Mouse (Mus musculus) lung, embryonic 16.5 days (tissue): ENCODE measurements around the gene Olfr961. TPM values are rescaled to one million over a fixed set of nuclear protein-coding genes. Genes with fewer than 3 reads are reported as not detected.

Experiments used
- ATAC-seq: fragments of 200-750 bp; cut with Nextera tagmentation; 2 replicates; pipeline ENCODE4 v1.8.0; 2017; ENCODE audit warnings: low read depth, mild to moderate bottlenecking, moderate library complexity
- H3K27ac ChIP-seq: fragments of 300-500 bp; sonication (generic); 2 replicates; pipeline ENCODE4 v1.5.1; 2014; ENCODE audit warnings: mild to moderate bottlenecking, control low read depth, low read length
- H3K27me3 ChIP-seq: fragments of 300-500 bp; sonication (generic); 2 replicates; pipeline ENCODE4 v1.6.1; 2014; ENCODE audit warnings: low read depth, low read length, mixed read lengths; ENCODE audit not compliant: control insufficient read depth, insufficient read depth
- H3K36me3 ChIP-seq: fragments of 300-500 bp; sonication (generic); 2 replicates; pipeline ENCODE4 v1.6.1; 2014; ENCODE audit warnings: low read length; ENCODE audit not compliant: control insufficient read depth, insufficient read depth
- H3K4me1 ChIP-seq: fragments of 300-500 bp; sonication (generic); replicated peaks from 2 replicates; pipeline ENCODE4 v1.6.1; 2014; ENCODE audit warnings: low read length, mixed read lengths; ENCODE audit not compliant: control insufficient read depth, insufficient read depth
- H3K4me2 ChIP-seq: fragments of 300-500 bp; sonication (generic); 2 replicates; pipeline ENCODE4 v1.6.1; 2014; ENCODE audit warnings: low read depth, low read length, control low read depth
- H3K4me3 ChIP-seq: fragments of 300-500 bp; sonication (generic); 2 replicates; pipeline ENCODE4 v1.5.1; 2014; ENCODE audit warnings: mild to moderate bottlenecking, low read length, control low read depth
- H3K9ac ChIP-seq: fragments of 300-500 bp; sonication (generic); 2 replicates; pipeline ENCODE4 v1.6.1; 2014; ENCODE audit warnings: low read length, control low read depth
- H3K9me3 ChIP-seq: fragments of 300-500 bp; sonication (generic); 2 replicates; pipeline ENCODE4 v1.6.1; 2016; ENCODE audit warnings: low read length; ENCODE audit not compliant: control insufficient read depth
- whole genome bisulfite sequencing: fragments of 180-500 bp; shearing (Covaris S2); extraction: QIAGEN DNeasy Blood & Tissue Kit; methylation state at CpG from one replicate; pipeline ENCODE4 v1.1.7; 2014; 5-methylcytosine and 5-hydroxymethylcytosine counted together
- polyA plus RNA-seq: library from polyadenylated mRNA; unstranded; fragments of >200 nt; fragmentation: Nextera tagmentation; extraction: Ambion mirVana; gene quantifications from 2 replicates; pipeline ENCODE4 v1.2.1, GENCODE M21; 2015

Olfr961 gene
- polyA plus RNA-seq, 1 experiment from 2014 or later: not detected

GRCm38 (mm10) chr9:39679280-39679679 lies 34.4 kb downstream of the Olfr961 start:
- Histone ChIP-seq H3K27ac (no peak overlapping the region), H3K4me3 (no peak overlapping the region), H3K4me2 (no peak overlapping the region), H3K27me3 (no peaks in the 10 kb centered on the region), H3K9me3 (no peaks in the 10 kb centered on the region), H3K9ac (no peak overlapping the region), H3K36me3 (no peaks in the 10 kb centered on the region), H3K4me1 (no peaks in the 10 kb centered on the region)
- 56% methylated on average over 2 of the region's 2 CpGs for WGBS
- no peak for ATAC-seq

Other genes with a start within 250 kb of the Olfr961 start
- not detected in 2 replicates for gene Olfr952, start 217.9 kb upstream of the Olfr961 start, polyA plus RNA-seq
- gene Olfr954, start 188.4 kb upstream of the Olfr961 start, polyA plus RNA-seq: not detected in 2 replicates
- gene Olfr955, start 173.1 kb upstream of the Olfr961 start, polyA plus RNA-seq: not detected in 2 replicates
- not detected in 2 replicates for gene Olfr44, start 151.1 kb upstream of the Olfr961 start, polyA plus RNA-seq
- gene Olfr957, start 129.3 kb upstream of the Olfr961 start, polyA plus RNA-seq: not detected in 2 replicates
- not detected in 2 replicates for gene Olfr958, start 91.0 kb upstream of the Olfr961 start, polyA plus RNA-seq
- gene Olfr959, start 69.5 kb upstream of the Olfr961 start, polyA plus RNA-seq: not detected in 2 replicates
- gene AW551984, start 40.7 kb upstream of the Olfr961 start, polyA plus RNA-seq: 7.8 and 9.6 TPM in 2 replicates
- not detected in 2 replicates for gene Olfr148, start 34.4 kb upstream of the Olfr961 start, polyA plus RNA-seq
- not detected in 2 replicates for gene Olfr960, start 23.7 kb upstream of the Olfr961 start, polyA plus RNA-seq
- not detected in 2 replicates for gene Olfr963, start 22.1 kb downstream of the Olfr961 start, polyA plus RNA-seq
- gene Olfr149, start 62.0 kb downstream of the Olfr961 start, polyA plus RNA-seq: not detected in 2 replicates
- not detected in 2 replicates for gene Olfr965, start 66.3 kb downstream of the Olfr961 start, polyA plus RNA-seq
- gene Olfr150, start 85.9 kb downstream of the Olfr961 start, polyA plus RNA-seq: not detected in 2 replicates
- not detected in 2 replicates for gene Olfr967, start 101.2 kb downstream of the Olfr961 start, polyA plus RNA-seq
- gene Olfr968, start 138.2 kb downstream of the Olfr961 start, polyA plus RNA-seq: not detected in 2 replicates
- gene Olfr969, start 145.9 kb downstream of the Olfr961 start, polyA plus RNA-seq: not detected in 2 replicates
- not detected in 2 replicates for gene Olfr970, start 163.8 kb downstream of the Olfr961 start, polyA plus RNA-seq
- gene Olfr971, start 191.8 kb downstream of the Olfr961 start, polyA plus RNA-seq: not detected in 2 replicates
- not detected in 2 replicates for gene Olfr972, start 221.3 kb downstream of the Olfr961 start, polyA plus RNA-seq